Mouse (Mus musculus) kidney, postnatal 25 days (tissue): ENCODE measurements around the gene Xlr5a.
"Not testable (repeated sequence)": the region's sequence is repeated elsewhere in the genome, so short reads cannot be mapped to it uniquely, and the experiment has no call there.

Experiments used
- DNase-seq, 2 experiments: peaks; one replicate each; pipeline ENCODE4 v3.0.0; 2021; ENCODE audit warnings: mixed read lengths in 2 of 2

The Xlr5a gene

DNA sequence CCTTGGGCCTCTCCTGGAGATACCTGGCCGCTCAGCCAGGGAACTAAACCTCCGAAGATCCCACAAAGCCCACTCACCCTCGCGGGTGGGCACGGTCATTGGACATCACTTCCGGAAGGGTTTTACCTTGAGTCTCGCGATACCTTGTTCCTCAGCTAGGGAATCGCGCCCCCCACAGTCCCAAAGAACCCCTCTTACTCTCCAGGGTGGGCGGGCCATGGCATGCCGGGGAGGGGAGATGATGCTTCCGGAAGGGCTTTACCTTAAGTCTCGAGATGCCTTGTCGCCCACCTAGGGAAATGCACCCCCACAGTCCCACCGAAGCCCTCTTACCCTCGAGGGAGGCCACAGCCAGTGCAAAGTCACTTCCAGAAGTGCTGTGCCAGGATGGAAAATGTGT lies at the start of gene Xlr5a, which contains the start of gene Xlr5c:
Gene Xlr5a (minus strand): TSS at position 101 of the 400 bp plus-strand sequence.
Gene Xlr5c (minus strand): TSS at position 101 of the 400 bp plus-strand sequence.
- DNase-seq: not testable (repeated sequence)

GRCm38 (mm10) chrX:73342483-73342895 lies 49.7 kb upstream of the Xlr5a start, which contains the start of gene Zfp275:
Gene Zfp275 (plus strand): TSS chrX:73342621.
- peak; percentile 74 to 89 for DNase-seq

DNA sequence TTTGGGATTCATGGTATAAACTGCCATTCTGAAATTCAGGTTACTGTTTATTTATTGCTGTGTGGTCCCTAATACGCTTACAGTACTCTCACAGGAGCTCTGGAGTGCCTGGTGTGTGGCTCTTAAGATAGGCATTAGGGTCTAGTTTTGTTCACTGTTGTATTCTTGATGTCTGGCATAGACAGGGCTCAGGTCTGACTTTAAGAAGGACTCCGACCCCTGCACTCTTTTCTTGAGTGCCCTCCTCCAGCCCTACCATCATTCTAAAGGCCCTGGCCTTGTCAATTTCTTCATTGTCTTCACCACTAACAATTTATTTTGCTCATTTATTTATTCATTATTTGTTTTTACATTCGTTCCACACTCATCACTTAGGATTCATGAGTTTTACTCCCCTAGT lies 49.3 kb upstream of the Xlr5a start:
- no peak for DNase-seq

GRCm38 (mm10) chrX:73341473-73341872 lies 48.7 kb upstream of the Xlr5a start:
- no peak for DNase-seq

DNA sequence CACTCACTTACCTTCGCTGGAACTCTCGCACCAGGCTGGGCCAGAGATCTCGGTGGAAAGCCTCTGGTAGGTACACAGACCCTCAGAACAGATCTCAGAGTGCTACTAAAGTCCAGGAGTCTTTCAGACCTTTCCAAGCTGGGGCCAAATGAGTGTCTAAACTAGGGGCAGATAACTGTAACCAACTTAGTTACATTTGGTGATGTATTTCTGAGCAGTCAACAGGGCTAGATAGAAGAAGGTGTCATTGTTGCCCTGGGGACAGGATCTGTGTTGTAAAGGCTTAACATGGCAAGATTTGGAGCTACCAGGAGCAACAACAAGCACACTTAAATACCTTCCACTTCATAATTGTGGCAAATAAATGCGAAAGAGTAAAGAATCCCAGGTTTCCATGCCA lies 44.0 kb upstream of the Xlr5a start, which contains the start of gene Gm45015:
Gene Gm45015 (minus strand): TSS at position 101 of the 400 bp plus-strand sequence.
- no peak for DNase-seq

DNA sequence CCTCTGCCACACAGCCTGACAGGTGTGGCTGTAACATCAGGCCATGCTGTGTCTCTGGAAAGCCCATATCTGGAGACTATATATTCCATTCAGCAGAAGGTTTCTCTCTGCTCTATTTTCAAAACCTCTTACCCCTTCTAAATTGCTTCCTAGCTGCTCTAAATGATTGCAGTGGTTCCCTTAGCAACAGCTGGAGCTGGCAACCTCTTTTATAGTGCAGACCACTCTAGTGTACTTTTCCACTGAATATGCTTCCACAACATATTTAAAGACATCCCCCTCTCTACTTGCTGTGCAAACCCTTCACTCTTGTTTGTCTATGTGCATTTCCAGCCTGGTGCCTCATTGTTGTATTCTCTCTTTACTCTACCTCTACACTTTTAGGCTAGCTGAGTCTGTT lies 40.8 kb upstream of the Xlr5a start:
- DNase-seq: no peak

DNA sequence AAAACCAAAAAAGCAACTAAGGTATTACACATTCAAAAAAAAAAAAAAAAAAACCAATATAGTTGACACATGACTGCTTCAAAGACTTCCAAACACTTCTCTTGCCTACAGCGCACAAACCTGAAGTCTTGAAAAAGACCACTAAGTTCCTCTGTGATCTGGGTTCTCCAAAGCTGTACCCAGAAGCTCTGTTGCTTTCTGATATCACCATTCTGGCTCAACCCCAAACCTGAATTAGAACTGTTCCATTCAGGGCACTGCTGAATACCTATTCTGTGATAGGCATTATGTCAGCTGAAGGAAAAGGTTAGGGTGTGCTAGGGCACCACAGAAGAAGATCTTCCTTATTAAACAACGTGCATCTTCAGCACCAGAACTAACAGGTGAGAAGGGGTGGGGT lies 34.4 kb upstream of the Xlr5a start:
- DNase-seq: no peak

GRCm38 (mm10) chrX:73321029-73321428 lies 28.3 kb upstream of the Xlr5a start:
- no peak for DNase-seq

- peak in 1 of 2 experiments; percentile 60 for DNase-seq
Measured at GRCm38 (mm10) chrX:73312522-73312921, 19.7 kb upstream of the Xlr5a start.

- peak; percentile 5 to 71 for DNase-seq
Measured at GRCm38 (mm10) chrX:73295745-73296144, 3.0 kb upstream of the Xlr5a start.

DNA sequence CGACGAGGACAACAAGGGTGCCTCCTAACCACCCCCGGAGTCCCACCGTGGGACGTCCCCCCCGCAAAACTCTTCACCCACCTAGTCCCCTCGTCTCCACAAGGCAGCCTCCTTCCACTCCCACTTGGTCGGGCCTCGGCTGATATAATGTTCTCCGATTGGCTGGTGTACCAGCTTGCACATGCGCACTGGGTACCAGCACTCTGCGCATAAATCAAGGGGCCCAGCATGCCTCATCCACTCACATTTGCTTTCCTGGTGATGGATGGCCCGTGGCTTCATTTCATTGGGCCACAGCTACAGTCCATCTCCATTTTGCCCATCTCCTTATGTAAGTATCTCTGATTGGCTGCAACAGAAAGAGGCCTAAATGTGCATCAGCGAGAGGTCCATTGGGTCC lies 27.5 kb downstream of the Xlr5a start, which contains the start of gene Xlr3c:
Gene Xlr3c (minus strand): TSS at position 121 of the 400 bp plus-strand sequence.
- peak in 1 of 2 experiments; percentile 29 for DNase-seq

DNA sequence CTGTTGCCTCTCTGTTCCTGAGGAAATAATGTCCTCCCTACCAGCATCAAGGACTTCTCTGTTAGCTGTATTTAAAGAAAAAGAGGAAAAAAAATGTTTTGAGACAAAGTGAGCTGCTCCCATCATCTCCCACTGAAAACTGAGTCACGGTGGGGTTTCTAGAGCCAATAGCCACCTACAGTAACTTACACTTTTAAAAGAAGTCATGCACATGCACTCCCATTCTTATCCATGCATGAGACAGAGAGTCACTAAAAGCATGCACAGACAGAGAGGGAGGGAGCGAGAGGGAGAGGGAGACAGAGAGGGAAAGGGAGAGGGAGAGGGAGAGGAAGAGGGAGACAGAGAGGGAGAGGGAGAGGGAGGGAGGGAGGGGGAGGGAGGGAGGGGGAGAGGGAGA lies 30.3 kb downstream of the Xlr5a start:
- not testable (repeated sequence) for DNase-seq

DNA sequence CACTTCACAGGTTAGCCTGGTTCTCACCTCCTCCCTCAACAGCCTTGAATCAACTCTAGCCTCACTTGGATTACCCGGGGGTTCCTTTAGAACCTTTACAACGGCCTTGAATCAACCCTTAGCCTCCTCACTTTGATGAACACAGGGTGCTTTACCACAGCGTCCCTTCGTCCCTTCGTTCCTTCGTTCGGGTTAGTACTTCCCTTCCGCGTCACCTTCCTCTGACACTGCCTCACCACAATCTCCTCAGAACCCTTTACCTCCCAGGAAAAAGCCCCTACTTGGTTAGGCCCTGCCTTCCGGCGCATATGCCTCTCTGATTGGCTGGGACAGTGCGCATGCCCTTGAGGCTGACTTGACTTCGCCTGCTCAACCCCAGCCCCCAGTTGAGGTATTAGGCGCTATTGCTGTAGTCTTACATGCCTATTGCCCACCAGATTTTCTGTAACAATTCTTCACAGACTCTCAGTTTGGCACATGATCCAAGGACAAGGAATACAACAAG lies 49.9 kb downstream of the Xlr5a start, which contains the start of gene Xlr4c:
Gene Xlr4c (minus strand): TSS at position 310 of the 505 bp plus-strand sequence.
- DNase-seq: not testable (repeated sequence)

DNA sequence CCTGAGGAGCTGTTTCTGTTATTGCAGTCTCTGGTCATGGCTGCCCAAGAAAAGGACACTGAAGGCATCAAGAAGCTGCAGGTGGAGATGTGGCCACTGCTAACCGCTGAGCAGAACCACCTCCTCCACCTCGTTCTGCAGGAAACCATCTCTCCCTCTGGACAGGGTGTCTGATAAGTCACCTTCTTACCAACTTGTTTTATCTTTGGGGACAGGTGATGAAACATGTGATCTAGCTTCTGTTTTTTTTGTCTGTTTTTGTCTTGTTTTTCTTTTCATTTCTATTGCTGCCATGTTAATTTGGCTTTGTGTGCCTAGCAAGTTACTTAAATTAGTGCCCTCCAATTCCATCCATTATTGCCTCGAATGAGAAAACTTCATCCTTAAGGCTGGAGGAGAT lies 63.5 kb downstream of the Xlr5a start:
- no peak for DNase-seq

DNA sequence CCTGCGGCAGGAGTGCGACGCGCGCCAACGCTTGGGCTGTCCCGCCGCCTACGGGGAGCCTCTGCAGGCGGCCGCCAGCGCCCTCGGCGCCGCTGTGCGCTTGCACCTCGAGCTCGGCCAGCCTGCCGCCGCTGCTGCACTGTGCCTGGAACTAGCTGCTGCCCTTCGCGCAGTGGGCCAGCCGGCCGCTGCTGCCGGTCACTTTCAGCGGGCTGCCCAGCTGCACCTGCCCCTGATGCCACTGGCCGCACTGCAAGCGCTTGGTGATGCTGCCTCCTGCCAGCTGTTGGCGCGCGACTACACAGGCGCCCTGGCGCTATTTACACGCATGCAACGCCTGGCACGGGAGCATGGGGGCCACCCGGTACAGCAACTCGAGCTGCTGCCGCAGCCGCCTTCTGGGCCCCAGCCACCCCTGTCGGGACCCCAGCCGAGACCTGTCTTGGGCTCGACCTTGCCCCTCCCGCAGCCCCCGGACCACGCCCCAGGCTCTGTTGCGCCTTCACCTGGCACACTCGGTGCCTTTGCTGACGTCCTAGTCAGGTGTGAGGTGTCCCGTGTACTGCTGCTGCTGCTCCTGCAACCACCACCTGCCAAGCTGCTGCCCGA lies 64.1 kb downstream of the Xlr5a start:
- peak; percentile 42 to 82 for DNase-seq

- peak; percentile 79 to 90 for DNase-seq
Measured at GRCm38 (mm10) chrX:73227914-73228605, 64.7 kb downstream of the Xlr5a start, which contains the start of gene F8a. Gene F8a (plus strand): TSS chrX:73228291.

DNA sequence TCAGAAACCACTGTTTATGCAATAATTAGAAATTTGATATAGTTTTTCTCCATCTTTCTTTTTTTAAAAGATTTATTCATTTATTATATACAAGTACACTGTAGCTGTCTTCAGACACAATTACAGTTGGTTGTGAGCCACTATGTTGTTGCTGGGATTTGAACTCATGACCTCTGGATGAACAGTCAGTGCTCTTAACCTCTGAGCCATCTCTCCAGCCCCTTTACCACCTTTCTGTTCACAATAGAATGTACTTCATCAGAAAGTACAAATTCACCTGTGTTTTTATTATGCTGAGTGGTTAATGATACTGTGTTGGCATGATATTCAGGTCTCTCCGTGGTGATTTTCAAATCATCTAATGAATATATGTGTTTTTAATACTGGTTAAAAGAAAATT lies 67.4 kb downstream of the Xlr5a start:
- no peak for DNase-seq

DNA sequence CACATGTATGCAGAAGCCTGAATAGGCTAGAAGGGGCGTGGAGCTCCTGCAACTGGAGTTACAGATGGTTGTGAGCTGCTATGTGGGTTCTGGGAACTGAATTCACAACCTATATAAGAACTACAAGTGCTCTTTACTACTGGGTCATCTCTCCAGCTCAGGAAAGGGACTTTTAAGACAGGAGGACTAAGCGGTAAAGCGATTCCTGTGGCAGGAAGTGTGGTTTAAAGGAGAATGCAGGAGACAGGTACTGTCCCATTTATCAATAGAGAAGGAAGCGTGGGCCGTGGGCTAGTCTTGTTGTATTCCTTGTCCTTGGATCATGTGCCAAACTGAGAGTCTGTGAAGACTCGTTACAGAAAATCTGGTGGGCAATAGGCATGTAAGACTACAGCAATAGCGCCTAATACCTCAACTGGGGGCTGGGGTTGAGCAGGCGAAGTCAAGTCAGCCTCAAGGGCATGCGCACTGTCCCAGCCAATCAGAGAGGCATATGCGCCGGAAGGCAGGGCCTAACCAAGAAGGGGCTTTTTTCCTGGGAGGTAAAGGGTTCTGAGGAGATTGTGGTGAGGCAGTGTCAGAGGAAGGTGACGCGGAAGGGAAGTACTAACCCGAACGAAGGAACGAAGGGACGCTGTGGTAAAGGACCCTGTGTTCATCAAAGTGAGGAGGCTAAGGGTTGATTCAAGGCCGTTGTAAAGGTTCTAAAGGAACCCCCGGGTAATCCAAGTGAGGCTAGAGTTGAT lies 78.8 kb downstream of the Xlr5a start, which contains the start of gene Xlr4b:
Gene Xlr4b (plus strand): TSS at position 515 of the 746 bp plus-strand sequence.
- DNase-seq: not testable (repeated sequence)

DNA sequence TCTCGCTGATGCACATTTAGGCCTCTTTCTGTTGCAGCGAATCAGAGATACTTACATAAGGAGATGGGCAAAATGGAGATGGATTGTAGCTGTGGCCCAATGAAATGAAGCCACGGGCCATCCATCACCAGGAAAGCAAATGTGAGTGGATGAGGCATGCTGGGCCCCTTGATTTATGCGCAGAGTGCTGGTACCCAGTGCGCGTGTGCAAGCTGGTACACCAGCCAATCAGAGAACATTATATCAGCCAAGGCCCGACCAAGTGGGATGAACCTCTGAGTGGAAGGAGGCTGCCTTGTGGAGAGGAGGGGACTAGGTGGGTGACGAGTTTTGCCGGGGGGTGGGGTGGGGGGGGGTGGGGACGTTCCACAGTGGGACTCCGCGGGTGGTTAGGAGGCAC lies 100.8 kb downstream of the Xlr5a start, which contains the start of gene Xlr3b:
Gene Xlr3b (plus strand): TSS at position 274 of the 400 bp plus-strand sequence.
- peak; percentile 24 to 64 for DNase-seq

GRCm38 (mm10) chrX:73176889-73177288 lies 115.9 kb downstream of the Xlr5a start, which contains the start of gene Spin2d:
Gene Spin2d (minus strand): TSS chrX:73176989.
- DNase-seq: not testable (repeated sequence)

DNA sequence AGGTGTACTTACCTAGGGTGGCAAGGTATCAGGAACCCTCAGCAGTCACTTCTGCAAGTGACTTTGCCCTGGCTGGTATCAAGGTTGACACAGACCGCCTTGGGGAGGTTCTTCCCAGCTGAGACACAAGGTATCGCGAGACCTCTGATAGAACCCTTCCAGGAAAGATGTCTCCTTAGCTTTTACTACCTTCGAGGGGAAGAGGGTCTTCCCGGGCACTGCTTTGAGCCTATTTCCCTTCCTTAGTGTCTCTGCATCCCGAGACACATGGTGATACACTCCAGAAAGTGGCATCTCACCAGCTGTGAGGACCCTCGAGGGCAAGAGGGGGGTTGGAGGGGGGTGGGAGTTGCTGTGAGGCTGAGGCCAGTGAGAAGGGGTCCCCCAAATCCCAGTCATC lies 143.4 kb downstream of the Xlr5a start, which contains the start of gene DXBay18:
Gene DXBay18 (minus strand): TSS at position 101 of the 400 bp plus-strand sequence.
- DNase-seq: not testable (repeated sequence)

DNA sequence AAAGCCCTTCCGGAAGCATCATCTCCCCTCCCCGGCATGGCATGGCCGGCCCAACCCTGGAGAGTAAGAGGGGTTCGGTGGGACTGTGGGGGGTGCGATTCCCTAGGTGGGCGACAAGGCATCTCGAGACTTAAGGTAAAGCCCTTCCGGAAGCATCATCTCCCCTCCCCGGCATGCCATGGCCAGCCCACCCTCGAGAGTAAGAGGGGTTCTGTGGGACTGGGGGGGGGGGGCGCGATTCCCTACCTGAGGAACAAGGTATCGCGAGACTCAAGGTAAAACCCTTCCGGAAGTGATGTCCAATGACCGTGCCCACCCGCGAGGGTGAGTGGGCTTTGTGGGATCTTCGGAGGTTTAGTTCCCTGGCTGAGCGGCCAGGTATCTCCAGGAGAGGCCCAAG lies 144.3 kb downstream of the Xlr5a start, which contains the start of gene Xlr5b:
Gene Xlr5b (plus strand): TSS at position 301 of the 400 bp plus-strand sequence.
- not testable (repeated sequence) for DNase-seq
